Mouse (Mus musculus): ENCODE measurements around the gene Fsd1. TPM values are rescaled to one million over a fixed set of nuclear protein-coding genes. Genes with fewer than 3 reads are reported as not detected.

Fsd1 gene
- polyA plus RNA-seq, 1 experiment, result 1.3 TPM

DNA sequence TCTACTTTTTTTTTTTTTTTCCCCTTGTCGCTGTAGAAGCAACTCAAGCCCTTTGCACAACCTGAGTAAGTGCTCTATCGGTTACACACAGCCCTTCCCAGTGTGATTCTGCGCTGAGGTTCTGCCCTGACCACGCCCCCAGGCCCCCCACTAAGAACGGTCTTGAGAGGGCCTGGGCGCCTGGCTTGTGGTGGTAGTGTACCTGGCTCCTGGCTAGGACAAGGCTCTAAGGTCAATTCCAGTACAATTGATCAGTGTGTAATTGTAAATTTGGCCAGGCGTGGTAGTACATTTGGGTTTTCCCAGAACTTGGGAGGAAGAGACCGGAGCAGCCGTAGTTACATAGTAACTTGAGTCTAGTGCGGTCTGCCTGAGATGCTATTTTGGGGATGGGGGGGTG, 20.6 kb downstream of the Fsd1 start:
- 46% methylated on average over 10 of the region's 10 CpGs for WGBS
- no peak for DNase-seq (ENCODE audit: low read depth, low spot score)

DNA sequence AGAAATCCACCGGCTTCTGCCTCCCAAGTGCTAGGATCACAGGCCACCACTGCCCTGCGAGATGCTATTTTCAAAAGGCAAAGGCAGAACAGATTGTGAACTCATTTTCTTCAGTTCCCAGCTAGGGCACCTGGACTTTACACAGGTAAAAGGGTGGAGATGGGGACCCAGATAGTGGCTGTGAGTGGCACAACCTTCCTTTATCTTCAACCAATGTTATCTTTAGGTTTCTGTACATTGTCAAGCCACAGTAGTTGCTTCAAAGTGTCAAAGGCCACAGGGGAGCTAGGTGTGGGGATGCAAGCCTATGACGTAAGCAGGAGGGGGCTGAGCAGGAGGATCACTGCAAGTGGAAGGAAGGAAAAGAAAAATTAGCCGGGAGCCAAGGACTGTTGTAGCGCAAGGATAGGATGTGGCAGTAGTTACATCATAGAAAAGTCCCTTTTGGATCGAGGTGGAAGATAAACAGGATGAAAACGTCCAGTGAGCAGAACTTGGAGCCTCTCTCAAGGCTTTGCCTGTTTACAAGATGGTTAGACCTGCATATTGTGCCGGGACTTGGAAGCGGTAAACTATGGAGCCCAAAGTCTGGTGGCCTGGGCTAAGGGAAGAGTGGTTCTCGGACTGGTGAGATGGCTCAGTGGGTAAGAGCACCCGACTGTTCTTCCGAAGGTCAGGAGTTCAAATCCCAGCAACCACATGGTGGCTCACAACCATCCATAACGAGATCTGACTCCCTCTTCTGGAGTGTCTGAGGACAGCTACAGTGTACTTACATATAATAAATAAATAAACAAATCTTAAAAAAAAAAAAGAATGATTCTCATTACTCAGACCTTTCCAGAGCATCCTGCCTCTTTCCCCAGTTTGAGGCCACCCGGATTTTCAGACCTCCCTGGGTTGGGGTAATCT, 21.4 kb downstream of the Fsd1 start:
- no peak for DNase-seq (ENCODE audit: low read depth, low spot score)
- WGBS, result 28% methylated on average over 14 of the region's 14 CpGs

DNA sequence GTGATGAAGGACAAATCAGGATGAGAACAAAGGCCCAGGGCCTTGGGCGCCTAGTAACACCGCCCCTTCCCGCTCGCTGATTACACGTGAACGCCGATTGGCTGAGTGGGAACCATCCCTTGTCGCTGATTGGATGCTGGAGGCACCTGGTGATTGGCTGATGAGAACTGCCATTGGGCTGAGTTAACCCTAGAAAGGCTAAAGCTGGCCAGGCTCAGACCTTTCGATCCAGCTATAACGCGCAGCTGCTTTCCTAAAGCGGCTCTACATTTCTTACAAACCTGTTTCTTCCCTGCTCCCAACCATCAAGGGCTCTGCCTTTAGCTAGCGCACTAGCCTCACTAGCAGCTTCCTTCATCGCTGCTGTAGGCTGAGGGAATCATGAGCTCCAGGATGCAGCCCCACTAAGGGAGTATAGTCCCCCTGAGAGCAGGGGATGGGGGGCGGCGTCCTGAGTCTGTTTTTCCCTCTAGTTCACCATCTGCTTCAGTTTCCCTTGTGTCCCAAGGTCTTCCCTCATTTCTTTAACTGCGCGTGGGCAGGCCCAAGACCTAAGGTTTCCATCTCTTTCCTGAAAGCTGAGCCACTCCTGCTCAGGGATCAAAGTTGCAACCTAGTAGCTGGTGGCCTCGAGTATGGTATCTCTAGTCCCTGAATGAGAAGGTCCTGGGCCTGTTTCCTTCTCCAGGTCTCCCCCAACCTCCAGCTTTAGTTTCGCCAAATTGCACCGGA, 22.2 kb downstream of the Fsd1 start:
- under 1% methylated on average over 21 of the region's 21 CpGs for WGBS
- peak; percentile 98 for DNase-seq (ENCODE audit: low read depth, low spot score)

DNA sequence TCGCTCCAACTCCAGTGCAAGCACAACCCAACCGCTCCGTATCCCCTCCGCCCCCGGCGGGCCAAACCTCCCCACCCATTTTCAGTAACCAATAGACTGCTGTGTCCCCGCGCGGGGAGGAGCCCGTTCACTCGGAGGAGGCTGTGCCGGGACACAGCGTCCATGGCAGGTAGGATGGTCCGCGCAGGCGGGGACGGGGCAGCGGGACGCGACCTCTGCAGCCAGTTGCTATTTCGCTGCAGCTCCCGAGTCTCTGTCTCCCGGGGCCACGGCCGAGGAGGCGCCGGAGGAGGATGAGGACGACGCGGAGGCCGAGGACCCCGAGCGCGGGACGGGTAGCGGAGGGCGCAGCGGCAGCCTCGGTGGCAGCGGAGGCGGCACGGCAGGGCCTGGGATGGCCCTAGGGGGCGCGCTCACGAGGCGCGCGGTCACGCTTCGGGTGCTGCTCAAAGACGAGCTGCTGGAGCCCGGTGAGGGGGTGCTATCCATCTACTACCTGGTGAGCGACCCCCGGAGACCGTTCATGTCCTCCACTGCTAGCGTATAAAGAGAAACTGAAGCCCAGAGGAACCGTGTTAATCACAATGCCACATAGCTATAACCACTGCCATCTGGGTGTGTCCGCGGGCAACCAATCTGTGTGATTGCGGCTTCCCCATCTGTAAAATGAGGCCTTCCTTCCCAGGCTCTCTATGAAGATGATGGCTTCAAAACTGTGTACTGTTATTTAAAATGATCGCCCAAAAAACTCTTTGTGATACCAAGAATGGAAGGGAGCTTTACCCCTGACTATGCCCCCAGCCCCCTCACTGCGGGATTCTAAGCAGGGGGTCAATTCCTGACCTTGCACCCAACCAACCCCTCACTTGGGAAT, 23.0 kb downstream of the Fsd1 start:
- DNase-seq (ENCODE audit: low read depth, low spot score), result peak; percentile 71
- WGBS, result 1% methylated on average over 59 of the region's 62 CpGs

DNA sequence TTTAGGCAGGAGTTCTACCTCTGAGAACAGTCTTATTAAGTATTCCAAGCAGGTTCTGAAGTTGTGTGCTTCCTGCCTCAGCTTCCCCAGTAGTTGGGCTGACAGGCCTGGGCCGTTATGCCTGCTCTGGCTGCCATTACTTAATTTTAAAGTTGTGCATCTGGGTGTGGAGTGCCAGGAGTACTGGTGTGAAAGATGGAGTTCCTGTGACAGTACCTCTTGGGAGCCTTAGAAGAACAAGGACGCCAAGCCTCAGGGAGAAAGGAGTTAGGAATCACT, 23.6 kb downstream of the Fsd1 start:
- no peak for DNase-seq (ENCODE audit: low read depth, low spot score)
- WGBS, result 53% methylated on average over 2 of the region's 2 CpGs

DNA sequence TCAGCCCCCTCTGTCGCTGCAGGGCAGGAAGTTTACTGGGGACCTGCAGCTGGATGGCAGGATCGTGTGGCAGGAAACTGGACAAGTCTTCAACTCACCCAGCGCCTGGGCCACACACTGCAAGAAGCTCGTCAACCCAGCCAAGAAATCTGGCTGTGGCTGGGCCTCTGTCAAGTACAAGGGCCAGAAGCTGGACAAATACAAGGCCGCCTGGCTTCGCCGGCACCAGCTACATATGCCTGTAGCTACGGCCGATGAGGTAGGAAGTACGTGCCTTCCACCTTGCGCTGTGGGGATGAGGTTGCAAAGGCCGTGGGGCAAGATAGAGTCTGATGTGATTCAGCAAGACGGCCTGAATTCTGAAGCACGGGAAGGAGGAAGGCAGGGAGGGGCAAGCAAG, 23.9 kb downstream of the Fsd1 start:
- no peak for DNase-seq (ENCODE audit: low read depth, low spot score)
- 67% methylated on average over 14 of the region's 14 CpGs for WGBS

DNA sequence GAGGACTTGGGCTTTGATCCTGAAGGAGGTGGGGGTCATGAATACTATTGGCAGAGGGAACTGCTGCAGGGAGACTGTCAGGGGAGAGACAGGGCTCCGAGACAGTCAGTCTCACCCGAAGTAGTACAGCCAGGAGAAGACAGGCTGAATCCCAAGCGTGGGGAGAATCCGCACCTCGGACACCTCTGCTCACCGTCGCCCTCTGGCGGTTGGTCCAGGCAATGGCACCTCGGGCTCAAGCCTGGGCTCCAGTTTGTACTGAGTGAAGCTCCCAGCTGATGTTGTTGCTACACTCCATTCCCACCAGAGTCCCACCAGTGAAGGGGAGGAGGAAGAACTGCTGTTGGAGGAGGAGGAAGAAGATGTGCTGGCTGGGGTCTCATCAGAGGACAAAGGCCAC, 24.4 kb downstream of the Fsd1 start:
- peak; percentile 48 for DNase-seq (ENCODE audit: low read depth, low spot score)
- 5% methylated on average over 9 of the region's 9 CpGs for WGBS

DNA sequence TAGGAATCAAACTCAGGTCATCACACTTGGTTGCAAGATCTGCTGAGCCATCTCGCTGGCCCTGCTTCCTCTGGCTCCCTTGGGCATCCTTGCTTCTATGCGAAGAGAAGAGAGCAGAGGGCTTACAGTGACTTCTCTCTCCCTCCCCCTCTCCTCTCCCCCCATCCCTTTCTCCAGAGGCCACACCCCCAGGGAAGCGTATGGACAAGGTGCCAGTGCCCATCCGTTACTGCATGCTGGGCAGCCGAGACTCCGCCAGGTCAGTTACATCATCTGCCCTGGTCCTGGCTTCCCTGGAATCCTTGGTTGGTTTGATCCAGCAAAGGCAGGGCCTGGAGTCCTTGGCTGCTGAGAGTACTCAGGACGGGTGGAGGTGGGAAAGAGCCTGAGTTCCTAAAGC, 25.1 kb downstream of the Fsd1 start:
- DNase-seq (ENCODE audit: low read depth, low spot score), result no peak
- 87% methylated on average over 7 of the region's 7 CpGs for WGBS

DNA sequence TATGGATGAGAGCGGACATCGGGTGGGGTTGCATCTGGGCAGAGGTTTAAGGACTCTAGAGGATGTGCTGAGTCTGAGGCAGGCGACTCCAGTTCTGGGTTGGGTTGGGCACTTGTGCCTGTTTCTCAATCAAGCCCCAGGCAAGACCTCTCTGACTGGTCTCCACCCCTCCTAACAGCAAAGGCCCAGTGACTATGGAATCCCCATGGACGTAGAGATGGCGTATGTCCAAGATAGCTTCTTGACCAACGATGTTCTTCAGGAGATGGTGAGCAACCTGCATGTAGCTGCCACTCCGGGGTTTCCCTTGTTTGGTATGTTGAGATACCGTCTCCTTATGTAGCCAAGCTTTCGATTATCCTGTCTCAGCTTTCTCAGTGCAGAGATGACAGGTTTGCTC, 29.0 kb downstream of the Fsd1 start:
- WGBS, result 90% methylated on average over 9 of the region's 9 CpGs
- DNase-seq (ENCODE audit: low read depth, low spot score), result no peak

DNA sequence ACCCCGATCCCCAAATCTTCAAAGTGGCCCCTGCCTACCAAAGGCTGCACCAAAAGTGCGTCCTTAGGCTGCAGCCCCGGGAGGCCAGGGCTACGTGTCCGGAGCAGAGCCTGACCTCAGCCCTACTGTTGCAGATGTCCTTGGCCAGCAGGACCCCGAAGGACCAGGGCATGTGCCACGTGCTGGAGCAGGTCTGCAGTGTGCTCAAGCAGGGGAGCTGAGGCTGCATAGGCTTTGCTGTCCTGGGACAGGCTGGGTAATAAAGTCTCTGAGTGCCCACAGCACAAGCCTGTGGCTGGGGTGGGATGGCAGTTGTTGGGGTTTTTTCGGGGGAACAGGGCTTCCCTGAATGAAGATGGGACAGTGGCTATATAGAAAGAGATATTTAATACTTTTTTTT, 30.1 kb downstream of the Fsd1 start:
- no peak for DNase-seq (ENCODE audit: low read depth, low spot score)
- WGBS, result 86% methylated on average over 8 of the region's 8 CpGs

DNA sequence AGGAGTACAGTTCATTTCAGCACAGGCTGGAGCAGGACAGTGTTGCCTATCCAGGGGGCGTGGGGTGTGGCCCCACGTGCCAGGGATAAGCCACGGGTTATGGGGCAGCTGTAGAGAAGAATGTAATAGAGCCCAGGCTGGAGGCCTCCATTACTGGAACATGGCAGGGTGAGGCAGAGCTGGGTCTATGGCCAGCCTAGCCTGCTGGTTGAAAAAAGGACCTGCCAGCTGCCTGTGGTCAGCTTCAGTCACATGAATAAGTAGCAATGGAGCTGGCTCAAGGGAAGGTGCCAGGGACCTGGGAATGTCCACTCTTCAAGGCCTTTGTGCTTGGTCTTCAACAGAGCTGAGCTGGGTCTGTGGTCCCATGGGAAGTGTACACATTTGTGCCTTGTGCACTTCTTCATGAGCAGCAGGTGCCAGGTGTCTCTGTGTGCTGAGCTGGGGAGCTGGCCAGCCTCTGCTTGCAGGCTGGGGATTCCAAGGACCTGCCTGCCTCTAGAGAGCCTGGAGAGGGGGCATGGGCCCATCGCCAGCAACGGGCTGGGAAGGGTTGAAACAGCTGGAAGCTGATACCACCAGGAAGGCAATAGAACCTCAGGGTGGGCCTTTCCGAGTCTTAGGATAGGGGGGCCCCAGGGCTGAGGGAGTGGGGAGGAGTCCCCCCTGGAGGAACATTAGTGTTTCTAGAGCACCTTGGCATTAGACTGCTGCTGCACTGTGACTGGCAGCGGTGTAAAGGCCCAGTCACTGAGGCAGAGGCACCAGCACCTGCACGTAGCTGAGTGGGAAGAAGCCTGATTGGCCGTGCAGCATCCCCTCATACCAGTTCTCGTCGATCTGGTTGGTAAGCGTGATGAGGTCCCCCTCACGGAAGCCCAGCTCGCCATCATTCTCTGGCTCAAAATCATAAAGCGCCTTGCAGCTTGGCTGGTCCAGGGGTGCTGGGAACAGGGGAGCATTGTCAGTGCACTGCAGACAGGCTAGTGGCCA, 30.8 kb downstream of the Fsd1 start:
- no peak for DNase-seq (ENCODE audit: low read depth, low spot score)
- 77% methylated on average over 15 of the region's 15 CpGs for WGBS

DNA sequence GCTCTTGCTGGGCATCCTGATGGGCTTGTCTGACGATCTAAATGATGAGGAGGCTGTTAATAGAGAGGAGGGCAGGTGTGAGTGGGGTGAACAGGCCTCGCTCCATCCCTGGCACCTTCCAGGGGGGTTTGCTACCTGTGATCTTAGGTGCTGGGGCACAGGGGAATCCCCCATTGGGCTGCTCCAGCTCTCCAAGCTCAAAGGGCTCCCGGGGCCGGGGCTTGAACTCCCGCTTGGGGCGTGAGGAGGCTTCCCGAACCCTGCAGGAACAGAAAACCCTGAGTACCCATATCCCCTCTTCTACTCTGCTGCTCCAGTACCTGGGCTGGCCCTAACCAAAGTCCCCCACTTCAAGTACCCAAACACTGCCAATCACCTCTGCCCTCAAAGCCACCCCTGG, 31.5 kb downstream of the Fsd1 start:
- DNase-seq (ENCODE audit: low read depth, low spot score), result no peak
- WGBS, result 87% methylated on average over 7 of the region's 7 CpGs

DNA sequence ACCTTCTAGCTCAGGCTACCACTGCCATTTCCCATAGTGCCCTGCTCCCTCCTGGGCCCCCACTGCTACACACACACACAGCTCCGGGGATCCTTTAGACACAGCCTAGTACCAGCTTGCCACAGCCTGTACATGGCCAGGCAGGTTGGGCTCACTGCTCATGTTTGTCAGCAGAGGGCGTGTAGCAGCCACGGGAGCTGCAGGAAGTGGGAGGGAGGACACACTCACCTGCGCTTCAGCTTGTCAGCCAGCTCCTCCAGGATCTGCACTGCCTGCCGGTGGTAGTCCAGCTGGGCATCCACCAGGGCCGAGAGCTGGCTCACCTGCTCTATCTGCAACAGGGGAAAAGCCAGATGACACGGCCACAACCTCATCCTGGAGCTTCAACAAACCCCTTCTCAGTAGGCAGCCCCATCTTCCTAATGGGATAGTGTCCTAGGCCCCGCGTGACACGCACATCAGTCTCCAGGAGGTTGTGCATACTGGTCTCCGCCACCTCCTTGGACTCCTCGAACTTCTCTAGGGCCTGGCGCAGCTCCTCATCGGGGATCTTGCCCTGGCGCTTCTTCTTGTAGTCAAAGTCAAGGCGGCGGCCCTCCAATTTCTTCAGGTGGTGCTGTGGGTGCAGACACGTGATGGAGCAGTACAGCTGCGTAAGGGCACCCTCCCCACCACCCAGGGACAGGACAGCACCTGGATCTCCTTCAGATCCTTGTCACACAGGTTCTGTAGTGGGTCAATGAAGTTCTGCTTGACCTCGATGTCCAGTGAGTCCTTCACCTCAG, 32.2 kb downstream of the Fsd1 start:
- 62% methylated on average over 20 of the region's 20 CpGs for WGBS
- DNase-seq (ENCODE audit: low read depth, low spot score), result no peak

DNA sequence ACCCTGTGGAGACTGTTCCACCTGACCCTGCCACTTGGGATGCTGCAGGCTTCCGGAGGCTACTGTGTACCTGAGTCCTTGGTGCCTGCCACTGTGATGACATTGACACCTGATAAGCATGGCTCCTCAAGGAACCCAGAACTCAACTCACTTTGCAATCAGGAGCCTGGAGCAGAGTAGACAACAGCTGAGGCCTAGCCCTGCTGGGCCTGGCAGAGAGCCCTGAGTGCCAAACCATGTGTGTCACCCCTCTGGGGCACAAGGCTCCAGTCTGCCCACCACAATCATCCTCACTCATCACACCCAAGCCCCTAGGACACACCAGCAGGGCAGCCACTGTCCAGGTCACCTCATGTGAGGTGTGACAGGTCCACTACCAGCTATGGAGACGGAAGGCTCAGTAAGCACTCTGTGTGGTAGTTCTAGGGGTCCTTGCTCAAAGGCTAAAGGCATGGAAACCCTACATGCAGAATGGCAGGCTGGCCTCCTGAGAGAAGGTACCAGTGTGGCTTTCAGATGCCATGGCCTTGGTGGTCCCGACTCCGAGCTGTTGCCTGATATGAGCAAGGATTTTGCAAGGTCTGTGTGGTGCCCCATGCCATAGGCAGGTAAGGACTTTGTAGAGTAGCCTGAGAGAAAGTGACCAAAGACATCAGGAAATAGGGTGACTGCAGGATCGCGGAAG, 34.2 kb downstream of the Fsd1 start:
- DNase-seq (ENCODE audit: low read depth, low spot score), result no peak
- 86% methylated on average over 6 of the region's 6 CpGs for WGBS

DNA sequence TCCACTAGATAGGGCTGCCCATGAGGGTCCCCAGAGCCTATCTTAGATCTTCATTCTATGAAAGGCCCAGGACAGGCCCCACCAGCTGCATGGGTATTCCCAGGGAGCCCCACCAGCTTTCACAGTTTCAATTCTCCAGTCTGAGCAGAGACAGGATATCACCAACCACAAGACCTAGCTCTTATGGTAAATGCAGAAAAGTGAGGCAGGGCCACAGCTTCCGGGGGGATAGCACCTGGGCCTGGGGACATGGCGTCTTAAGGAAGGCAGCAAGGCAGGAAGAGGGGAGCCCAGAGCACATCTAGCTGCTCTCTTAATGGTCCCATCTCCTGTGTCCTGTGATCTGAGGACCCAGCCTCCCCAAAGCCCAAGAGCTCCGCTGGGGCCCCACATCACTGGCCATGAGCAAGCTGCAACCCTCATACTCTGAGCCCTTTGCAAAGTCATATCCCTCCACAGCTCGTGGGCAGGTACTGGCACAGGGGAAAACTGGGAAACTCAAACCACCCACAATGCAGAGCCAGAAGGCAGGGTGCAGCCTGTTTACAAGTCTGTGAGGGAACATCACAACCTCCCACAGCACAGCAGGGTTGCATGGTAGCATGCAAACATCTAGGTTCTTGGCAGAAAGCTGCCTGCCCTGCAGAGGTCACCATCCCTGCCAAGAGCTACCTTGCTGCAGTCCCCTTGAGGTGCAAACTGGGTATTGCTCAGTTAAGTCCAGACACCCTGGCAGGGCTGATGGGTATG, 35.0 kb downstream of the Fsd1 start:
- WGBS, result 68% methylated on average over 4 of the region's 4 CpGs
- no peak for DNase-seq (ENCODE audit: low read depth, low spot score)

DNA sequence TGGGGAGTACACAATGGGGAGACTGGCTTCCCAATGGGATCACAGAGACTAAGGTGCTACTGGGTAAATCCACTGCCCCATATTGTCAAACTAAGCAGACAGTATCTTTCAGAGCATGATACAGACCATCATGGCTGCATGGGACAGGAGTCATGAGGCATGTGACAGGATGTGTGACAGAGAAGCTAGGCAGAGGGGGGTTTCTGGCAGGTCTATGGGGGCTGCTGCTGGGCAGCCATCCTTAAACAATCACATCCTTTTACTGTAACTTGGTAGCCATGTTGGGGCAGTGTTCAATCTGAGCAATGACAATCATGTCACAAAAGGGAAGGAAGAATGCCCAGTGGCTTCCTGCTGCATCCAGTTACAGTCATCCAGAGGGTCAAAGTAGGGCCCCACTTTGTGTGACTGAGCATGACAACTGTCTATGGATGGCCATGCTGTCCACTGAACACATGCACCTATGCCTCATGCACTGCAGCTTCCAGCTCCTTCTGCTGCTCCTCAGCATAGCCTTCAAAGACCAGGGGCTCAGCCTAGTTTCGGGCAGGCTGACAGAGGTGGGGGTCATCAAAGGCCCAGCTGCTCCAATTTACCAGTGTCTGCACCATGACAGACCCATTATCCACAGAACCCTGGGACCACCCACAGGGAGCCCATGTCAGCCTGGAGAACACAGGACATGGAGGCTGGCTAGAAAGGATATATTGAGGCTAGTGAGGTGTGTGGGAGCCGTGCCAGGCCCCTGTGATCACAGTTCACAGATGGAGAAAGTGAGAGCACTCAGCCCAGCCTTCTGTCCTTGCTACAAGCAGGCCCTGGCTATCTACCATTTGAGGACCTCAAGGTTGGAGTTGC, 36.1 kb downstream of the Fsd1 start:
- DNase-seq (ENCODE audit: low read depth, low spot score), result no peak
- 78% methylated on average over 2 of the region's 2 CpGs for WGBS

DNA sequence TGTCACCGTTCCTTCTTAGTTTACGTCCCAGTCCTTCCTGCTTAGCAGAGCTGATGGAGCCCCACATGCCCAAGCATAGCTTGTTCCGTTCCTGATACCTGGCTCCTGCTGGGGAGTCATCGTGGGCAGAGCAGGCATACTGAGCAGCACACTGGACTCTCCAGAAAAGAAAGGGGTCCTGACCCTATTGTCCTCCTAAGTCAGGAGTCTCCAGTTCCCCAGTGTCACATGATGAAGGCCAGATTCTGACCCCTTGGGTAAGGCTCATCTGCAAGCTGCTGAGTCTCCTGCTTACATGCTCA, 36.6 kb downstream of the Fsd1 start:
- no peak for DNase-seq (ENCODE audit: low read depth, low spot score)
- WGBS, result 90% methylated on average over 4 of the region's 4 CpGs

All from large intestine, adult 2 months (tissue).